Mouse (Mus musculus): ENCODE data around the gene Wfdc9.
"Not testable (repeated sequence)": the region's sequence is repeated elsewhere in the genome, so short reads cannot be mapped to it uniquely, and the experiment has no call there.

GRCm38 (mm10) chr2:164613471-164613870, 42.9 kb downstream of the Wfdc9 start, which contains the start of the genes Wfdc6b and Wfdc8:
- TF ChIP-seq POLR2A (IDR thresholded peaks at IDR 0.05; ENCODE audit: control insufficient read depth, extremely low read depth, insufficient read depth, low read length, poor library complexity); CTCF (IDR thresholded peaks at IDR 0.05; ENCODE audit: borderline replicate concordance, control insufficient read depth, extremely low read depth, insufficient read depth, low read length, poor library complexity): not testable (repeated sequence)
